Mouse (Mus musculus): ENCODE data around the gene Stam2.

The Stam2 gene

DNA sequence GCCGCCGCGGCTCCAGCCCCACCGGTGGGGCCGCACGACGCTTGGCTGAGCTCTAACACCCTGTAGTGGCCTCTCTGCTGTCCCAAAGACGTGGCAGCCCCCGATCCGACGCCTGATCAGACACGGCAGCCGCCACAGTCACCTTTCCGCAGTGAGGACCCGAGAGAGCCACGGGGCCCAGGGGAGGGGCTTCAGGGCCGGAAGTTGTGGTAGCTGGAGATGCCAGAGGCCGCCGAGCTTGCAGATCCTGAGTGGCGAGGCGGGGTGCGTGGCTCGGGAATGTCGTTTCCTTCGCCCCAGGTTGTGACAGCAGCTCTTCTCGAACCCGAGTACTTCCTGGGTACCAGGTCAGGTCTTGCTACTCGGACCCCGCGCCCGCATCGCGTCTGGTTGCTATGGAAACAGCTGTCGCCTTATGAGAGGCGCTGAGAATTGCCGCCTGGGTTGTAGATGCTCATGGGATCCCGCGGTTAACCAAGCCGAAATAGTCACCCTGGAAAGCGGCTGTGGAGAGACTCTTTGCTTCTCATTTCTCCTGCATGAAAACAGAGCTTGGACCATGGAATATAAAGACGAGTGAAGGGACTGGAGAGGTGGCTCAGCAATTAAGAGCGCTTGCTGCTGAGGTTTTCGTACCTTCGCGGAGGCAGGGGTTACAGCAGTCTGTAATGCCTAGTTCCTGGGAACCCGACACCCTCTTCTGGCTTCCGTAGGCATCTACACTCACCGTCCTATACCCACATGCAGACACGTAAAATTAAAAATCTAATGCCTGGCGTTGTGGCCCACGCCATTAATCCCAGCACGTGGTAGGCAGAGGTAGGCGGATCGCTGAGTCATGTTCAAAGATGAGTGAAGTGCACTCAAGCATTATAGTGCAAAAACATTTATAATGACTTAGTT is at the start of gene Stam2:
Stam2 (minus strand) TSS at position 26 of the 903 bp plus-strand sequence.
- DNase-seq (ENCODE audit: low read depth in 2 of 2, low spot score in 2 of 2), result peak; percentile 88 to 89

DNA sequence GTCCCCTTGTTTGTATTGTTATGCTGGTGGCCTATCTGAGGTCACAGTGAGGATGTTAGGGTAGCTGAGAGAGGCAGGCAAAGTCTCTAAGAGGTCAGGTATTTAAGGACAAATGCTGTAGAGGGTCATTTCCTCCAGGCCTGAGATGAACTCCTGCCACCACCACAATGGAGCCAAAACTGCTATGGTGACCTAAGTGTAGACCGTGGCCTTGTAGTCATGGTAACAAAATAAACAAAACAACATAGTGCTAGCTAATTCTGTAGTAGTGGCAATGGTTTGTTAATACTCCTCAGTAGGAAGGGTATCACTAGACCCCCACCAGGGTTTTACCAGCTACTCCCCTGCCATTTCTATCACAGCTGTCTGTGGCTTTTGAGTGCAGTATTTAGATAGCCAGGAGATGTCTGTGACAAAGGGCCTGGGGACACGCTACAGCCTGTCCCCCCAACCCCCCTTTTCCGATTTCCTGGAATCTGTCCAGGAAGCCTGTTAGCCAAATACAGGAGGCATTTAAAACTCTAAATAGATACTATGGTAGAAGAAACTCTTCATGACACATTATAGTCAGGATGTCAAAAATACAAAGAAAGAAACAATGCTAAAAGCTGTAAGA is 43.1 kb upstream of the Stam2 start:
- no peak for DNase-seq (ENCODE audit: low read depth in 2 of 2, low spot score in 2 of 2)

- DNase-seq (ENCODE audit: low read depth in 2 of 2, low spot score in 2 of 2), result no peak
Measured at GRCm38 (mm10) chr2:52779987-52780386, 37.9 kb upstream of the Stam2 start.

DNA sequence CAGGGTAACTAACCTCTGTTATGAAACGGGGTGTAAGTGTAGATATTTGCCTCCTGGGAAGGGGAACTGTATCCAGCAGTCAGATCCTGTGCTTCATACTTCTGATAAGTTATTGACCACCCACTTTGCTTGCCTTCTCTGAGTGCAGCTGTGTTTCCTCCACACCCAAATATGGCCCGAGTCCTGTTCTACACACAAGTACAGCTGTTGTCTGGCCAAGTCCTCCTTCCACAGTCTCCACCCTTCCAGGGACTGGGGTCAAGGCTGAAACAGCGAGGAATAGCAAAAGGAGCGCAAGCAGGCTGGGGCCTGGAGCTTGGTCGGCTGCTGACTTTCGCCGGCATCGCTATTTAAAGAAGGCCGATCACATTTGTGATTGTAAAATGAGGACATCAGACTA is 37.3 kb upstream of the Stam2 start:
- no peak for DNase-seq (ENCODE audit: low read depth in 2 of 2, low spot score in 2 of 2)

DNA sequence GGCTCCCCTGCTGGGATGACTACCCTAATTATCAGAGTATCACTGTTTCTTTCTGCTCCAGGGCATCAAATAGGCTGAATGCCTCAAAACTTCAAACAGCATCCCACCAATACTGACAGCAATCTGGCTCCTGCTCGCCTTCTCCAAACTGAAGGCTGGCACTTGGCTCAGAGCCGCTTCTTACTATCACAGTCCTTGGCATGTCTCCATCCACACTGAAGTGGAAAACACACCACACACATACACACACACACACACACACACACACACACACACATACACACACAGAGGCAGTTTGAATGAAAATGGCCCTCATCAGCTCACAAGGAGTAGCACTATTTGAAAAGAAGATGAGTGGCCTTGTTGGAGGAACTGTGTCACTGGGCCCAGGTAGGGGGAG is 35.8 kb upstream of the Stam2 start:
- DNase-seq (ENCODE audit: low read depth in 2 of 2, low spot score in 2 of 2), result no peak

DNA sequence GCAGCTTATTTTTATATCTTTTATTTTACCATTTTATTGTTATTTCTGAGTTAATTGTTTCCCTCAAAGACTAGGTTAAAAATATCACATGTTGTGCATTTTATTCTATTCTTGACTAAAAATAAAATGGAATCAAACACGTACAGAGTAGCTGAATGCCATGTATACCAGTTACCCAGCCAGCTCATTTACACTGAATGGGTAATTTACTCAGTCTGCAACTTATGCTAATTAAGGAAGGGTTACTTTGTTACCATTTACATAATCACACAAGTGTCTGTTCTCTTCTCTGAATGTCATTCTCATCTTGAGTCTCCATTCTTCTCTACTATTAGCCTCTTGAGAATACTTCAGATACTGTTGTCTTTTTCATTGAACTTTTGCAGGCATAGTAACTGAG is 32.3 kb upstream of the Stam2 start:
- DNase-seq (ENCODE audit: low read depth in 2 of 2, low spot score in 2 of 2), result no peak

GRCm38 (mm10) chr2:52772774-52773393 is 30.8 kb upstream of the Stam2 start:
- no peak for DNase-seq (ENCODE audit: low read depth in 2 of 2, low spot score in 2 of 2)

- no peak for DNase-seq (ENCODE audit: low read depth in 2 of 2, low spot score in 2 of 2)
Measured at GRCm38 (mm10) chr2:52765130-52765529, 23.0 kb upstream of the Stam2 start.

DNA sequence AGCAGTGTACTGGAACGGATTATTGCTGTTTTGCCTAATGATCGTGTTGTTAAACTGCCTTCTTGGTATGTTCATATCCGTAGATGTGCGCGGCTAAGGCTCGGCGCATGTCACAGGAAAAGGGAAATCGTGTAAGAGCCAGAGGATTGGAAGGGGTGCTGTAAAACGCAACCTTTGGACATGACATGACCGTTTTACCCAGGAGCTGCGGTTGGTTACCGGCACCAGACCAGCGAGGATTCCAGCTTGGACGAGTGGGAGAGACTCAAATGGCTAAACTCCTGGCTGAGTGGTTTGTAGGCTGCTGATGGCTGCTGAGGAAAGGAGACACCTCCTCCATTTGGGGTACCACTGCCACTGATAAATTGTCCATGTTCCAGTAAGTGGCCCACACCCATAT is 21.8 kb upstream of the Stam2 start:
- no peak for DNase-seq (ENCODE audit: low read depth in 2 of 2, low spot score in 2 of 2)

GRCm38 (mm10) chr2:52763040-52763736 is 21.1 kb upstream of the Stam2 start:
- peak; percentile 64 to 75 for DNase-seq (ENCODE audit: low read depth in 2 of 2, low spot score in 2 of 2)

DNA sequence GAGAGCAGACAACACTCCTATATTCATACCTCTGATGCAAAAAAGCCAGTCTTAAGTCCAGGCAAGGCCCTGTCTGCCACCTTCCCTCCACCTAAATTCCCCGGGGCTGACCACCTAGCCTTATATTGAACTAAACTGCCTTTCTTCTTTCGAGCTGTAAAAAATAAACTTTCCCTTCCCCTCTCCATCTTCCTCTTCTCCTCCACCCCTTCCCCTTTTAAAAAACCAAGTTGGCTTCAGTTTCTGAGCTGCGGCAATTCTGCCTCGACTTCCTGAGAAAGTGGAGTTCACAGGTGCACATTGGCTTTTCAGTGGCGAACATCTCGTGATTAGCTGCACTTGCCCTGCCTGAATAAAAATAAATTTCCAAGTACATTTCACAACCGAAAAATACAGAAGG is 20.4 kb upstream of the Stam2 start:
- no peak for DNase-seq (ENCODE audit: low read depth in 2 of 2, low spot score in 2 of 2)

- DNase-seq (ENCODE audit: low read depth in 2 of 2, low spot score in 2 of 2), result peak in 1 of 2 experiments; percentile 32
Measured at GRCm38 (mm10) chr2:52758627-52759026, 16.5 kb upstream of the Stam2 start.

DNA sequence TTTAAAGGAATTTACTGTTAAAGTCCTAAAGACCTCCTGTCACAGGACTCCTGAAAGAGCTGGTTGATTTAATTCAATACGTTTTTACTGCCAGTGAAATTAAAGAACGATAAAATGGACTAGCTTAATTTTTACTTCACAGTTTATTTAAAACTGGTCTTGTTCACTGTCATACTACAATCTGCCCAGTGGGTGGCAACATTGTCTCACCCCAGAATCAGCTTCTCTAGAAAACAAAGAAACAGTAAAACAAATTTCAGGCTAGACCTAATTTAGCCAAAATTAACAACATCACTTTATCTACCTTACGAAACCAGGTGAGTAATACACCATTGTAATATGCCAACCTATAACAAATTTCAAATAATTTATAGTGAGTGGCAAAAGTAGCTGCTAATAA is 14.6 kb upstream of the Stam2 start:
- no peak for DNase-seq (ENCODE audit: low read depth in 2 of 2, low spot score in 2 of 2)

DNA sequence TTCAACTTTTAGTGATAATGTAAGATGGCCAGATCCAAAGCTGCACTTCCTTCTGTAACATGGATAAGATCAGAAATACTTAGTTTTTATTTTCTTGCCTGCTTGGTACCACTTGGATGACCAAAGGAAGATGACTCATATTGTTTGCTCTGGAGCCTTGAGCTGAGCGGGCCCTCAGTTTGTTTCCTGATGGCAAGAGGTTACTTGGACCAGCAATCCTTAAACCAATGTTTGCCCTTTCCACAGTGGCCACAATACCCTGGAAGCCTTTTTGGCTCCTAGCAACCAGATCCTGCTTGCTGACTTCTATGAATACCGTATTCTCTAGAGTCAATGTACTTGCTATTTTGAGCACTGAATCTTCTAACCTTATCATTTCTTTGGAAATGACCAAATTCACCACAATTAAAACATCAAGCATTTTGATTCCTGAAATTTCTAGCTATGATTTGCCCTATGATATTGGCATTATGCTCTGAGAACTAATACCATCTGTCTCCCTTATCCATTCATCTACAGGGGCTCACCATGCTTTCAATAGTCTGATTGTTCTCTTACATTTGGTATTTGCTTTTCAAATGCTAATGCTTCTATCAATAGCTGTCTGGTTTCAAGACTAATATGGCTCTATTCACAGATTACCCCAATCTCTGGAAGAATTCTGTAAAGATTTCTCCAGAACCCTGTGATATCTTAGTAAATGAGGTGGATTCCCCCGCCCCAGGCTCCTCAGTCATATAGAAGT is 11.7 kb upstream of the Stam2 start:
- DNase-seq (ENCODE audit: low read depth in 2 of 2, low spot score in 2 of 2), result no peak

GRCm38 (mm10) chr2:52744099-52744498 is 2.0 kb upstream of the Stam2 start:
- no peak for DNase-seq (ENCODE audit: low read depth in 2 of 2, low spot score in 2 of 2)

DNA sequence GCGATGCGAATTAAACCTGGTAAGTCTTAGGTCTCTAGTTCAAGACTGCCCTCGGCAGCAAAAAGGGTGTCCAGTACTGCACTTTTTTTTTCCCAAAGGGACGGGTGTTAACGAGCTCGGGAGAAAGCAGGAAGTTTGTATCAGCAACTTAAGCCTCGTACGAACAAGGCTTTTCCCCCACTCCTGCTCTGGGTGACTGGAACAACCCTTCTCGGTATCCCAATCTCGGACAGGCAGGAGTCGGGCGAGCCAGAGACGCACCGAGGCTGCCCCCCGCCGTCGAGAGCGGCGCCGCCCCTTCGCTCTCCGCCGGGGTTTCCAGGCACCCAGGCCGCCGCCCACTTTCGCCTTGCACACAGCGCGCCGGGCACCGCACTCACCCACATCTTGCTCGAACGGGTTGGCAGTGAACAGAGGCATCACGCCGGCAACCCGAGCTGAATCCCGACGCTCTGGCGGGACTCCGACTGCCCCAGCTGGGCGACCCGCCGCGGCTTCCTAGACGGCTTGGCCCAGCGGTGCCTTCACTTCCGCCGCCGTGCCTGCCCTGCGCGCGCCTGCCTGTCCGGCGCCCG is 313 bp downstream of the Stam2 start:
- DNase-seq (ENCODE audit: low read depth in 2 of 2, low spot score in 2 of 2), result no peak

GRCm38 (mm10) chr2:52740596-52740995 is 1.5 kb downstream of the Stam2 start:
- no peak for DNase-seq (ENCODE audit: low read depth in 2 of 2, low spot score in 2 of 2)

DNA sequence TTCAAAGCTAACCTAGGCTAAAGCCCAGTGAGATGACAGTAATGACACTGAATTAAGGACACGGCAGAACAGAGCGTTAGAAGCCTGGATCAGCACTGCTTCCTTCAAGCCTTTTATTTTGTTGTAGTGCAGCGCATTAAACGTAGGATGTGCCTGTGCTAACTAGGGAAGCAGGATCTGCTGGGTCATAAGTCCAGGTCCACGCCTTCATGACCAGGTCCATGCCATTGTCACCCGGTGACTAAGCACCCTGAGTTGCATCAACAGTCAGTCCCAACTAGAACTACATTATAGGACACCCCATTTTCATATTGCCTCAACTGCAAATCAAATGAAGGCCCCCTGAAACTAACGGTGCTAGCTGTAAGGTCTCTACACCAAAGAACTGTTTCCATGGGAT is 7.6 kb downstream of the Stam2 start:
- no peak for DNase-seq (ENCODE audit: low read depth in 2 of 2, low spot score in 2 of 2)

DNA sequence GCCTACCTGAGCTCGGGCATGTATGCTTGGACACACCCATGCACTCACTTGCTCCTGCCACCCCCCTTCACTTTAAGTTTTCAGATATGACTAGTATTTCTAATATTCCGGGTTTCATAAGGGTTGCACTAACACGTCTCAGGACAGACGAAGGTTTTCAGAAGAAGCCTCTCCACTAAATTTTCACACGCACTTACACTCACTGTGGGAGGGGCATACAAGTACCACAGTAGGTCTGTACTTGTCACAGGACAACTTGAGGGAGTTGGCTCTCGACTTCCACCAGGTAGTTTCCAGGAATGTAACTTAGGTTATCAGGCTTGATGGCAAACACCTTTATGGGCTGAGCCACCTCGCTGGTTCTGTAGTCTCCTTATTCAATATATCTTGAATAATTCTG is 8.4 kb downstream of the Stam2 start:
- DNase-seq (ENCODE audit: low read depth in 2 of 2, low spot score in 2 of 2), result no peak

DNA sequence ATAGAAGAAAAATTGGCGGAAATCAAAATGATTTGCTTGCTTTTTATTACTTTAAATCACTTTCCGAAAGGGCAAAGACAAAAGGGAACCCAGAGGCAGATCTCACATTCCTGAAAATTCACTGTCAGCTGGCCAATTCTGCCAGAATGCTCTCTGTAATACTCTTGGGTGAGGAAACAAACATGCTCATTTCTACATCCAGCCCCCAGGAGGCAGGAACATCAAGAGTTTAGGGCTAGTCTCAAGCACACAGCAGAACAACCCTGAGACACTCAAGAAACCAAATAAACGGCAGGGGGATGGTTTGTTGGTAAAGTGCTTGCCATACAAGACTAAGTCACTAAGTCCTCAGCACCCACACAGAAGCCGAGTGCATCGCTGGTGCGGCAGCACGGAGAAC is 9.5 kb downstream of the Stam2 start:
- no peak for DNase-seq (ENCODE audit: low read depth in 2 of 2, low spot score in 2 of 2)

- no peak for DNase-seq (ENCODE audit: low read depth in 2 of 2, low spot score in 2 of 2)
Measured at GRCm38 (mm10) chr2:52732001-52732400, 10.1 kb downstream of the Stam2 start.

All from CD8-positive naive resting alpha-beta T cell, adult 2 months (primary cell).